Mouse (Mus musculus): ENCODE data around the gene Prkaa2.

DNA sequence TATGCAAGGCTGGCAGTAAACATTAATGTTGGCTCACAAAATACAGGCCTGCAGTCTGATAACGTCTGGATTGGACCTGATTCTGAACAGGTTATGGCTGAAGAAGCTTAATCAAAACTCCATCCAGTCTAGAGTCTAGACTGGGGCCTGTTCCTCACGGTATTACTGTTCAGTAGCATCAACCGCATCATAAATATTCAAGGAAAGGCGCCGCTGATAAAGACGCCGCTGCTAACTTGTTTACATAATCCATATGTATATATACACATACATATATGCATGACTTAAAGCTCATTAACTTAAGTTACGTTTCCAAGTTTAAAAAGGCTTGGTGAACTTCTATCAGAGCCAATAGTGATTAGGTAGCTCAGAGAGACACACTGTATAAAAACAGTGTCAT lies 78.6 kb downstream of the Prkaa2 start:
- TF ChIP-seq CTCF (IDR thresholded peaks at IDR 0.05; ENCODE audit: low read depth, low read length) (no peak), TAL1 (conservative IDR thresholded peaks at IDR 0.05; ENCODE audit: low read depth, low read length) (no peak), GATA2 (IDR thresholded peaks at IDR 0.05; ENCODE audit: borderline replicate concordance, low read depth, low read length) (no peak), GATA1 (IDR thresholded peaks at IDR 0.05; ENCODE audit: borderline replicate concordance, low read length) (no peak)

Measured in G1E (cell line).